Mouse (Mus musculus) cortical plate, adult 2 months (tissue): ENCODE measurements around the gene Nkx1-2.

Experiments
- CTCF ChIP-seq: fragments of 200-500 bp; IDR thresholded peaks from 2 replicates; pipeline ENCODE4 v1.5.1; 2011; ENCODE audit warnings: mild to moderate bottlenecking, control low read depth, low read length; ENCODE audit not compliant: insufficient read depth; ENCODE audit errors: extremely low read depth
- POLR2A ChIP-seq: fragments of 200-500 bp; IDR thresholded peaks from 2 replicates; pipeline ENCODE4 v1.6.1; 2011; ENCODE audit warnings: mild to moderate bottlenecking, low read length, control low read depth; ENCODE audit not compliant: insufficient read depth; ENCODE audit errors: extremely low read depth

- TF ChIP-seq POLR2A (no peak), CTCF (no peak)
Observed at GRCm38 (mm10) chr7:132568817-132569216, 30.6 kb downstream of the Nkx1-2 start.
